Mouse (Mus musculus): ENCODE measurements around the gene Mgll. TPM values are rescaled to one million over a fixed set of nuclear protein-coding genes. Genes with fewer than 3 reads are reported as not detected.

Mgll gene
- polyA plus RNA-seq (2015; fragmentation: Illumina TruSeq; extraction: RNeasy Lipid Tissue Mini Kit (QIAGEN cat#74804); ENCODE audit: insufficient read depth, low replicate concordance): 12.0 TPM

GRCm38 (mm10) chr6:88724313-88725195 lies at the start of gene Mgll:
TSS of gene Mgll (plus strand) at chr6:88724412.

GRCm38 (mm10) chr6:88841781-88842689 lies 117.8 kb downstream of the Mgll start, which contains the start of gene Abtb1:
TSS of gene Abtb1 (minus strand) at chr6:88841984.

GRCm38 (mm10) chr6:88874868-88875508 lies 150.8 kb downstream of the Mgll start, which contains the start of gene Podxl2:
TSS of gene Podxl2 (minus strand) at chr6:88875044.

Other genes with a start within 250 kb of the Mgll start
- 82.5 TPM for gene Sec61a1, start 205.5 kb upstream of the Mgll start, polyA plus RNA-seq (2015; fragmentation: Illumina TruSeq; extraction: RNeasy Lipid Tissue Mini Kit (QIAGEN cat#74804); ENCODE audit: insufficient read depth, low replicate concordance)
- 1.9 TPM for gene Kbtbd12, start 86.5 kb upstream of the Mgll start, polyA plus RNA-seq (2015; fragmentation: Illumina TruSeq; extraction: RNeasy Lipid Tissue Mini Kit (QIAGEN cat#74804); ENCODE audit: insufficient read depth, low replicate concordance)
- 15.6 TPM for gene Abtb1, start 117.6 kb downstream of the Mgll start, polyA plus RNA-seq (2015; fragmentation: Illumina TruSeq; extraction: RNeasy Lipid Tissue Mini Kit (QIAGEN cat#74804); ENCODE audit: insufficient read depth, low replicate concordance)
- 2.0 TPM for gene Podxl2, start 150.6 kb downstream of the Mgll start, polyA plus RNA-seq (2015; fragmentation: Illumina TruSeq; extraction: RNeasy Lipid Tissue Mini Kit (QIAGEN cat#74804); ENCODE audit: insufficient read depth, low replicate concordance)
- 19.2 TPM for gene Mcm2, start 174.4 kb downstream of the Mgll start, polyA plus RNA-seq (2015; fragmentation: Illumina TruSeq; extraction: RNeasy Lipid Tissue Mini Kit (QIAGEN cat#74804); ENCODE audit: insufficient read depth, low replicate concordance)
- 35.0 TPM for gene Tpra1, start 177.8 kb downstream of the Mgll start, polyA plus RNA-seq (2015; fragmentation: Illumina TruSeq; extraction: RNeasy Lipid Tissue Mini Kit (QIAGEN cat#74804); ENCODE audit: insufficient read depth, low replicate concordance)